Mouse (Mus musculus) layer of hippocampus, postnatal 25 days (tissue): ENCODE data around the gene Sh3bp4. TPM values are rescaled to one million over a fixed set of nuclear protein-coding genes. Genes with fewer than 3 reads are reported as not detected.
A peak's percentile ranks its signal among the peaks of the same experiment; 100 is the strongest.

Experiments
- DNase-seq, 2 experiments: peaks; one replicate each; pipeline ENCODE4 v3.0.0; 2022; ENCODE audit warnings: mixed read lengths in 2 of 2, low spot score in 1 of 2; ENCODE audit errors: extremely low spot score in 1 of 2
- total RNA-seq, 2 experiments: library from RNA; stranded (reverse); gene quantifications; 2 replicates each; pipeline ENCODE4 v1.2.3; 2021

Sh3bp4 gene
- total RNA-seq, result 10 to 100 TPM; 28.3 to 29.3 TPM

DNA sequence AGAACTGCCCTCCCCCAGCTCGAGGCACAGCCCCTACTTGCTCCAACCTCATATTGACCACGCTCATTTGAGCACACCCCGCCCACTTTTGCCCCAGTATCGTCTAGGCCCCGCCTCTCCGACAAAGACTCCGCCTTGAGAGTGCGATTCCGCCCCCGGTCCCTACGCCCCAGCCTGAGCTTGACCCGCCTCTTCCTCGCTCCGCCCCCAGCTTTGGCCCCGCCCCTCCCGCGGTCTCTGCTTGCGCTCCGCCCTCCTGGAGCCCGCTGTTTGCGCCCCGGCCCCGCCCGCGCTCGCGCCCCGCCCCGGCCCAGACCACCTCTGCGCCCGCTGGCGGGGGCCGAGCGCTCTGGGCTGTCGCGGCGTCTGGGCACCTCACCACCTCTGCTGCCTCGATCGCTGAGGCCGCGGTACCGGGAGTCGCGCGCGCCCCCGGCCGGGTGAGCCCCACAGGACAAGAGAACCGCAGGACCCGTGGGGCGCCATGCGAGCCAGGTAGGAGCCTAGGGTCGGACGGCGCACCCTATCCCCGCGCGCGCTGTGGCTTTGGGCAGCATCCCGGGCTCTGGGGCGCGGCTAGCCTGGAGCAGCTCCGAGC, at the start of gene Sh3bp4:
Gene Sh3bp4 (plus strand): TSS at position 313 of the 598 bp plus-strand sequence.
- peak; percentile 87 to 89 for DNase-seq

DNA sequence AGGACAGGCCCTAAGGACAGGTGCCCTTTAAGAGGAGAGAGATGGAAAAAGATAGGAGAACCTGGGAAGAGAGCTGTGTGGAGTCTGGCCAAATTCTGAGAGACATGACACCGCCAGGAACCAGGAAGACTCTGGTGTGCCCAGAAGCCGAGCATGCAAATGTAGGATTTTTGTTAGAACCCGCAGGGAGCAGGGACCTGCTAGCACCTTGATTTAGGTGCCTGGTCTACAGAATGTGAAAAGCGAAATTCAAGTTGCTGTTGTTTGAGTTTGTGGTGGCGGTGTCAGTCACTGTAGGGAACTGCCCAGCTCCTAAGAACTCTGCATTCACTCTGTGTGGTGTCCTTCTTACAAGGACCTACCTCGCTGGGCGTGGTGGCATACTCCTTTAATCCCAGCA, 47.2 kb upstream of the Sh3bp4 start:
- no peak for DNase-seq

DNA sequence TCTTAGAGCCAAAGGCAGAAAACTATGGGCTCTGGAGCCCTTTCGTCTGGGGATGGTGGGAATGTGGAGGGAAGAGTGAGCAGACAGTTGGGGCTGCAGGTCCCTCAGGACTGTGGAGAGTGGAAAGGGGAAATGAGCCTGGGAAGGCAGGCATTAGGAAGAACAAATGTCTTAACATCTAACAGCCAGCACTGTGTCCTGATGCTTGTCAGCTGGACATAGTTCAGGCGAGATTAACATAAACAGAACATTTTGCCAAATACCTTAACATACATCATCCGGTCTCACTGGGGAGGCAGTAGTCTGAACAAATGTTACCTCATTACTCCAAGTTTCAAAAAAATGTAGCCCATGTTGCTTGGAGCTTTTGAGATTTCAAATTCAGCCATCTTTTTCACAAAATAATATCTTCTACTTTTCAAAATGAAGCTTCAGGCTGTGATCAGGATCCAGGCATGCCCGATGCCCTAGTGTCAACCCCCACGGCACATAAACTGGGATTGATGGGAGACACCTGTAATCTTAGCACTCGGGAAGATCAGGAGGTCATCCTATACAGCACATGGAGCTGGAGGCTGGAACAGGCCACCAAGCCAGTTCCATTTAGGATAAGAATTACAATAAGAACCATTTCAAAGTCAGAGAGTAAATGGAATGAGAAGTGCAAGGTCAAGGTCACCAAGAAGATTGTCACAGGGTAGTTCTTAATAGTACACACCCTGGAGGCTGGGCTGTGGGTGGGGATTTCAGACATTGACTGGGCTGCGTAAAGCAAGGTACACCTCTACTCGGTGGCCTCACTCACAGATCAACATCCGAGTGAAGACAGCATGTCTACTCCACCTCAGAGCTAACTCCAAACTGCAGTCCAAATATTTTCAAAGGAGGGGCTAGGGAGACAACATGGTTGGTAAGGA, 45.3 kb upstream of the Sh3bp4 start:
- no peak for DNase-seq

DNA sequence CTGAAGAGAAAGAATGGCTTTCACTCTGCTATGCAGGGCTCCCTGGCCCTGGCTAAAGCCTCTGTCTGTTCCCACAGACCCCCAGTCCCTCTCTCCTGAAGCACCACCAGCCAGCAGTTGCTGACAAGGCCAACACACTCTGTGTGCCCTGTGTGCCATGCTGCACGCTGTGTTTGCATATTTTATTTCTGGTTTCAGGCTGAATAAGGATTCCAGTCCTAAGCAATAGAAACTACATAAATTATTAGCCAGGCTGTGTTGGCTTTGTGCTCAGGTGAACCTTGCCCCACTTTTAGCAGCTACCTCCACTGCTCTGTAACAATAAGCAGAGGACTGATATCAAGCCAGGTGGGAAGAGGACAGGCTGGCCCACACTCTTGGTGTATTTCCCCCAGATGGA, 44.2 kb upstream of the Sh3bp4 start:
- DNase-seq, result no peak

DNA sequence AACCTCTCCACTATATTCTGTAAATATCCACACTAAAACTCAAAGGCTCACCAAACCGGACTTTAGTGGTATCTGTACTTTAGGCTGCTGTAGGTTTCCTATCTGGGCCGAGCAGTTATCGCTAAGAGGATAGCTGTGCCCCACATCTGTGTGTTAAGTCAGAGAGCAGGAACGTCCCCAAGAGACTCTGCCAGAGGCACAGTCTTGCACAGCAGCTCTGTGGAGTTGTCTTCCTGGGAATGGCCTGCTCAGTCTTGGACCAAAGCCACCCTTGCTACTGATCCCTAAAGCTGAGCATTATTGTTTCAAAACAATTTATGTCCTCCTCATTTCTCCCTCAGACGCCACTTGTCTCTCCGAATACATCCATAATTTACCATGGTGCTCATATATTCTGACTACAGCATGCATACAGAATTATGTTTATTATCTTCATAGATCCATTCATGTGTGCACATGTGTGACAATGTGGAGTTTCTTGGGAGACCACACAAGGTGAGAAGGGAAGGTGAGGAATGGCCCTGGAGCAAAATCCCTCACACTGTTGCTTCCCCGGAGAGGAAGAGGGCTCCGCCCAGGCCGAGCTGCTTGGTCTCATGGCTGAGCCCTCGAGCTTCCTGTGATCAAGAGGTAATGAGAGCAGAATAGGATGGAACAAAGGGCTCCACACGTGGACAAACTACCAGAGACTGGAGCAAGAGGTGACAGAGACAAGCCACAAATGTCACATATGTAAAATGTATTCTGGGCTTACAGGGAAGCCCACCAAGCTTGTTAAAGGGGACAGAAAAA, 40.9 kb upstream of the Sh3bp4 start:
- DNase-seq, result no peak

DNA sequence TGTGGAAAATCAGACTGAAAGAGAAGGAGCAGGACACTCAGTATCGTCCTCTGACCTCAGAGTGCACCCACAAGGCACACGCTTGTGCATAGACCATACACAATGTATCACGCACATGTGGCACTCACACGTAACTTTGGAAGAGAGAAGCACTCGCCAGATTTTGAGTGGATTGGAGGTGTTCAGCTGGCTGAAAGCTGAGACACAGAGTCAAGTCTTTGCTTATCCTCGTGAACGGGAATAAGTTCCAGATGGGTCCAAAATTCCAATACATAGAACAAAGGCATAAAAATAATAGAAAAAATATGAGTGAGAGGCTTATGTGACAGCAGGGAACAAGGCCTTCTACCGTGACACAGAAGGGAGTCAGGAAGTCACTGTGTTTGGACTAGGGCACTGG, 36.6 kb upstream of the Sh3bp4 start:
- DNase-seq, result no peak

DNA sequence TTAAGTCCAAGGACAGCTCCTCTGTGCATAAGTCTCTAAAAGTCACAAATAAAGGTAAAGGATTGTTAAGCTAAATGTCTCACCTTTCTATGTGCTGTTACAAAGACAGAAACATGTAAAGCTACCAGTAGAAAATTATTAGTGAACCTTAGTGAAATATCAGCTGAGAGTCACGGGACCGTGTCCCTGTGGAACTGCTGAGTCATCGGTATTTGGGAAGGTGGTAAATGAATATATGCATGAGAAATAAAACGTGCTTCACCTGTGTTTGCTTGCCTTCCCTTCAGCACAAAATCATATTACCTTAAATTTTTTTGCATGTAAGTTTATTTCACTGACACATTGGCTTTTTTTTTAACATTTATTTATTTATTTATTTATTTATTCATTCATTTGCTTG, 36.2 kb upstream of the Sh3bp4 start:
- DNase-seq, result no peak

DNA sequence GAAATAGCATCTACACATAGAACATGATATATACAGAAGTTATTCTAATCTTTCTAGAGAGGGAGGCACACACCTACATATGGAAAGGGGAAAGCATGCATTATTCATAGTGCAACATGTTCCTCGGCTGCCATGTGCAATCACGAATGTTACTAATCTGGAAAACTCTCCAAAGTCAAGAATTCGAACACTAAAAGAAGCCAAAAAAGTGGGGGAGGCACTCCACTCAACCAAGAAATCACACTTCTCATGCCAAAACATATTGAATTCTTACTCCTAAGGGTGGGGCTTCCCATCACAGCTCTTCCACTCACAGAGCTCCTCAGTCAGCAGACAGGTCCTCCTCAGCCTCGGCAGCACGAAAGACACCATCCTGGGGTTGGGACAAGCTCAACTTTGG, 35.1 kb upstream of the Sh3bp4 start:
- DNase-seq, result no peak

DNA sequence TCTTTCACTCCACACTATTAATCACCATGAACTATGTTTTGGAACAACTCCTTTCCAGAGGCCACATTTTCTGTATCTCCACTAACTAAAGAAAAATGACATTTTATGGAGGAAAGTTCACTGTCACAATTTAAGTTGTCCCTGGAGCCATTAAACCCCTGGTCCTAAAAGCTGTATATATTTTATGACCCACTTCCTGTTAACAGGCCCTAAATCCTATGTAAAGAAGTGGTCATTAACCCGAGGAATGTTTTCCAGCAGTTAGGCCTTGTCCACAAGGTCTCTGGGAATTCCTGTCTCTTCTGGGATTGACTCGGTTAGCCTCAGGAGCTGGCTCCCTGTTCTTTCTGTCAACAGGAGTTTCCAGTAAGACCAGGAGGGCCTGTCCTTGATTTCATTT, 30.4 kb upstream of the Sh3bp4 start:
- no peak for DNase-seq

DNA sequence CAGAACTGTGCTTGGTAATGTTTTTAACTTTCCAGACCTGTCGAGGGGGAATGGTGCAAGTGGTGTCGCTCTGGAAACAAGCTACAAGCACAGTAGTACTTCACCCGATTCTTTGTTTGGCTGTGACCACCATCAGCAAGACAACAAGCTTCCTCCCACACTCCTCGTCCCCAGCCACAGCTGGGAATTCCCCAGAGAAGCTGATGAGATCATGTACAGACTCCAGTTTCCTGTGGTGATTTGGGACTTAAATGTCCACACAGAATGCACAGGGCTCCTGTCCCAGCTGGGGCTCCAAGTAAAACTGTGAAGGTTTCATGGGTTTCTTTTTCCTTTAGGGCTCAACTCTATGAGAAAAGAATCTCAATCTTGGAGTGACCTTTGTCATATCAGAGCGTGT, 28.9 kb upstream of the Sh3bp4 start:
- no peak for DNase-seq

DNA sequence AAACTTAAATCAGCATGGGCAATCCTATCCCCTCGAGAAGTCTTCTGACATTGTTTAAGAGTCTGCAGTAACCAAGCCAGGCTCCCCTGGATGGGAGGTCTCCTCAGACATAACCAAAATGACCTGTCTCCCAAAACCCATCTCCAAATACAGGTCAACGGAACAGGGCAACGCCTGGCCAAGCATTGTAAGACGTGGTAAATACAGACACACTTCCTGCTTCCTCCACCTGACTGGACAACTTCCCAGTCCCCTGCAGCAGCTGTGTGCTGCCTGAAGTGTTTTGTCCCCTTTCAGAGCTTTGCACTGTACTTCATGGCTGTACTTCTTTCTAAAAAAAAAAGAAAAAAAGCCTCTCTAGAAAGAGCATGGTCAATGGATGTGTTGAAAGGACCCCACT, 28.1 kb upstream of the Sh3bp4 start:
- no peak for DNase-seq

DNA sequence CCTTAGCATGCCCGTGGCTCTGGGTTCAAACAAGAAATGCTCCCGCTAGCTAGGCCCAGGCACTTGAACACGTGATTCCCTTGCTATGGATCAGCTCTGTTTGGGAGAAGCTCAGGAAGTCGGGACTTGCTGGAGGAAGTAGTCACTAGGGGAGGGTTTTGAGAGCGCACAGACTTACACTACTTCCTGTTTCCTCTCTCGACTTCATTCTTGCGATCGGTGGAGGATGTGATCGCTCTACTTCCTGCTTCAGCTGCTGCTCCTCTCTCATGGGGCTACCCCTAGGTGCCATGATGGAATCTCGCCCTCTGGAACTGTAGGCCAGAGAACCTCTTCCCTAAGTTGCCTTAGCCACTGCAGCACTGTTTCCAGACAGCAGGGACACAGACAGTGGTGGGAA, 27.3 kb upstream of the Sh3bp4 start:
- DNase-seq, result no peak

DNA sequence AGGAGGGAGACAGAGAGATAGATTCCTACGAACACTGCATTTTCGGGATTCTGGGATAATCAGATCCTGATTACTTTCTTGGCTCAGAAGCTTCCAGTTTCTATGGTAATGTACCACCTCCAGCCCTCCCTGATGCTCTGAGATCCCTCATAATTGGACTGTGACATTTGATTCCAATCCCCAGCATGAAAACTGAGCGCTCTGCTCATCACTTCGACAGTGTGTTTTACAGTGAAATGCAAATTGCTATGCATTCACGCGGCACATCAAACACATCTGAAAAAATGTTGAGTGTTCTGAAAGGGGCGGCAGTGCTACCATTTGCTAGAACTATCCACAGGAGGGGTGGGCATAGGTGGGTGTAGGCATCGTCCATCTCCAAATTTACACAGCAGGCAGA, 24.8 kb upstream of the Sh3bp4 start:
- DNase-seq, result no peak

DNA sequence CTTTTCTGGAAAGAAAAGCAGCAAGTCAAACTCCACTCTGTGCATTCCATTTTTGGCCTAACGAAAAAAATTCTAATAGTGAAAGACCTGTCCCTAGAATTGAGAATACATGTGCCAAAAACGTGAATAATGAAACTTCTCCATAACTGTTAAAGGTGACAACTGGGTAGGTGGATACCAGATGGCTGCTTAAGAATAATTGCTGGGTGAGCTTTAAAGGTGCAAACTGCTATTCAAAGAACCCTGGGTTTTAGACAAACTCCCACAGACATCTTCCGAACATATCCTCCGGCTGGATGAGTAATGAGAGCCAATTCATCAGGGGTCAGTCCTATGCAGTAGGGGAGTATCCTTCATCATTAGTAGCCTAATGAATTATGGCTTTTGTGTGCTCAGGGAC, 20.7 kb upstream of the Sh3bp4 start:
- DNase-seq, result no peak

DNA sequence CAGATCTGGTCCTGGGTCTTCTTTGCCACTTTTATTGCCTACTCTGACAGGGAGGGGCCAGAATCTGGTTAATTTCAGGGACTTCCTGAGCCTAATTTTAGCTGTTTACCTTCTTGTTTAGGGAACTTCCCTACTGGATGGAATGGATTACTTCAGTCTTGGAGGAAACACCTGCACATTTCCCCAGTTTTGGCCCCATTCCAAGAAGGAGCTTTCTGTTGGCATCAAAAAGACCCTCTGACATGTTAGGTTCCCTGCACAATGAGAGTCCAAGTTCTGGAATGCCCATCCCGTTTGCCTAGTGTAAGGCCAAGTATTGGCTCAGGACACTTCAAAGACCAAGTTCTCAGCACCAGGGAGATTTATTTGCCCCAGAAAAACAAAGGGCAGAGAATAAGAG, 14.0 kb upstream of the Sh3bp4 start:
- no peak for DNase-seq

DNA sequence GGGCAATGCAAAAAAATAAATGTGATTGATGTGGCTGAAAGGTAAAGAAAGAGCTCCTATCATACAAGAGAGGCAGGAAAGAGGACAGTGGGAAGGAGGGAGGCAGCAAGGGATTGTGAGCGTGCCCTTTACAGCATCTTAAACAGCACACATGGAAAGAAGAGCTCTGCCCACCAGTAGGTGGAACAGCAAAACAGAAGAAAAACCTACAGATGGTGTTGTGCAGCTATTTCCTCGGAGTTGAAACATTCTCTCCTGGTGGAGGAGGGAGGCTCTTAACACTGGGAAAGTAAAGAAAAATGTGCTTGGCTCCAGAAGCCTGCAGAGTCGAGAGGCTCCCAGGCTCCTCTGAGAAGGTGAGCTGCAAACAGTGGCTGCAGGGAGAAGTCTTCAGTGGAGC, 12.8 kb upstream of the Sh3bp4 start:
- DNase-seq, result no peak

DNA sequence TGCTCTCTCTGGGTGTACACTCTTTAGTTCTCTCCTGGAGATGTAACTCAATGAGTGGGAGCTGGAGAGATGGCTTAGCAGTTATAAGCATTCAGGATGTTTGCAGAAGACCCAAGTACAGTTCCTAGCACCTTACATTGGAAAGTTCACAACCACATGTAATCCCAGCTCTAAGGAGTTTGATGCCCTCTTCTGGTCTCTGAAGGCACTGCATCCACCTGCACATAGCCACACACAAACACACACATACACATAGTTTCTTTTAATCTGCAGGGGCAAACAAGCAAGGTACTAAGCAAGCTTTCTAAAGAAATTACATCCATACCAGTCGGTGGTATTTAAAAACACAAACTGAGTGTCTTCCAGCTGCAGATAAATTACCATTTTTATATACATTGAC, 12.2 kb upstream of the Sh3bp4 start:
- DNase-seq, result no peak

DNA sequence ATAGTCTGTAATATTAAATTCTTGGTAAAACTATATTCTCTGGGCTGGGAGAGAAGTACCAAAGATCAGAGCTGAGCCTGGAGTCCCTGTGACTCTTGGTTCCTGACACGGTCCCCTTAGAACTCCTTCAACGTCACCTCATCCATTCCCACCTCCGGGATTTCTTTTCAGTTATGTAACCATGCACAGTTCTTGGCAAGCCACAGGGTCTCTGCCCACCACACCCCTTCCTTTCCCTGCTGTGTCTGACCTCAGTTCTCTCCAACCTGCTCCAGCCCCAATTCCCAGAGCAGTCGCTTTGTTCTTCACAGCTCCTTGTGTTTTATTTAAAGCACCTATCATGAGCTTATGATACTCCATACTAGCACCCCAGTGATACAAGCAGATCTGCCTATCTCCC, 7.2 kb upstream of the Sh3bp4 start:
- DNase-seq, result no peak

DNA sequence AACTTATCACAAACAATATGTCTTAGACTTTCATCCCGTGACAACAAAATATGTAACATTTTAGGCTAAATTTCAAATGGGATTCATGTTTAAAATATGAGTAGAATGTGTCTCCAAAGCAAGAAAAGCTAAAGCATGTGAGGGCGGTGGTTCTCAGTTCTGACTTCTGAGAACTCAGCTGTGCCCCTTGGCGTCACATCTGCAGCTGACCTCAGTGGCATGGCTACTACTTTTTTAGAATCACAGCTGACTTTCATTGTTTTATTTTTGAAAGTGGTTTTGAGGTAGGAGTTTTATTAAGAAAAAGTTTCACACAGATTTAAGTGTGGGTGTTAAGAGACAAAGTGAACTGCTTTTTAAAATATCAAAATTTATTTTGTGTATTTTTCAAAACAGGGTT, 6.4 kb upstream of the Sh3bp4 start:
- DNase-seq, result no peak

DNA sequence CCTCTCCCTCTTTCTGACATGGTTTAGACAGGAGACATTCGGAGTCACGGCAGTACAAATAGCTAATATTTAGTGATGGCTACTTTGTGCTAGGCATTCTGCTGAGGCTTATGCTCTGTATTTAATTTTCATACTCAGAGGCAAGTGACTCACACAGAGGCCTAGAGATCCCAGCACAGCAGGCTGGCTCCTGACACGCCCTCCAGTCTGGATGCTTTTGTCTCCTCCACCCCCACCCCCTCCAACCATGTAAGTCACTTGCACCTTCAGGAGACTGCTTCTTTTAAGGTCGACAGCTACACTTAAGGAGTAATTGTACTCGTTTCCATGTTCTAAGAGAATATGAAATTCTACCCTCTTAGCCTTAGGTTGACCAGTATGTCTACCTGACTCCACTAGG, 1.4 kb upstream of the Sh3bp4 start:
- no peak for DNase-seq

DNA sequence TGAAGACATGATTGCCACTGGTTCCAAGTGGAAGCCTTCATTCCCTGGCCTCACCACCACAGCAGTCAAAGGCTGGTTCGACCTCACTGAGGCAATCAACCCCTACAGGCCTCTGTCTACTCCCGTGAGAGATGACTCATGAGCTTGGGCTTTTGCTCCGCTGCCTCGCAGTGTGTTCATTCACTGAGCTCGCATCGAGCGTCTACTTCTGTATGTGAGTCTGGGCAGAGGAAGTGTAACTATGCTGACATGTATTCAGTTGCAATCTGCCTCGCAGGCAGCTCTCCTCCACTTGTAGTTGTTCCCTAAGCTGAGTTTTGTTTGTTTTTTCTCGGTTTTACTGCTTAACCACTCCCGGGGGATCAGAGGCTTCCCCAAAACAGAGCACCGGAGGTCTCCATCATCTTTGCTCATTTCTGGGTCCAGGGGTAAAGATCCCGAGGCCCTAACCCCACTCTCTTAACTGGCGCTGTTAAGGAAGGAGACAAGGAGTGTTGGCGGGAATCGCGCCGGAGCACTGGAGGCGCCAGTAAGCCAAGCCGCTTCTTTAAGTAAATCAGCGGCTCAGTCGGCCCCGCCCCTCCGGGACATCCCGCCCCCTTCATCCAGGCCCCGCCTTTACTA, 624 bp upstream of the Sh3bp4 start:
- no peak for DNase-seq
